Mouse (Mus musculus) cortical plate, adult 2 months (tissue): ENCODE measurements at regions not wholly inside any gene's neighbourhood (a gene's known extent, or its start where the extent isn't known, plus 50 kb on each side); places are given as distances from the start of the nearest gene placed in this dataset.
A peak's percentile ranks its signal among the peaks of the same experiment; 100 is the strongest.

Experiments
- H3K27ac ChIP-seq: fragments of 200-500 bp; 2 replicates; pipeline ENCODE4 v1.5.1; 2012; ENCODE audit warnings: low read length, control low read depth, inconsistent platforms; ENCODE audit not compliant: insufficient read depth
- H3K4me1 ChIP-seq: fragments of 200-500 bp; 2 replicates; pipeline ENCODE4 v1.6.1; 2011; ENCODE audit warnings: low read length; ENCODE audit not compliant: control insufficient read depth, insufficient read depth
- H3K4me3 ChIP-seq: fragments of 200-500 bp; 2 replicates; pipeline ENCODE4 v1.5.1; 2011; ENCODE audit warnings: mild to moderate bottlenecking, low read length, control low read depth; ENCODE audit not compliant: insufficient read depth
- CTCF ChIP-seq: fragments of 200-500 bp; IDR thresholded peaks from 2 replicates; pipeline ENCODE4 v1.5.1; 2011; ENCODE audit warnings: mild to moderate bottlenecking, control low read depth, low read length; ENCODE audit not compliant: insufficient read depth; ENCODE audit errors: extremely low read depth
- POLR2A ChIP-seq: fragments of 200-500 bp; IDR thresholded peaks from 2 replicates; pipeline ENCODE4 v1.6.1; 2011; ENCODE audit warnings: mild to moderate bottlenecking, low read length, control low read depth; ENCODE audit not compliant: insufficient read depth; ENCODE audit errors: extremely low read depth

GRCm38 (mm10) chr3:136450986-136451774, 125.3 kb upstream of the Bank1 start:
- Histone ChIP-seq H3K4me3 (no peak overlapping the region), H3K4me1 (peaks cover 4% of the 10 kb centered on the region), H3K27ac (peak overlapping the region; percentile 53; the same call in 1 of the 2 replicates)
- TF ChIP-seq CTCF (no peak), POLR2A (no peak)

DNA sequence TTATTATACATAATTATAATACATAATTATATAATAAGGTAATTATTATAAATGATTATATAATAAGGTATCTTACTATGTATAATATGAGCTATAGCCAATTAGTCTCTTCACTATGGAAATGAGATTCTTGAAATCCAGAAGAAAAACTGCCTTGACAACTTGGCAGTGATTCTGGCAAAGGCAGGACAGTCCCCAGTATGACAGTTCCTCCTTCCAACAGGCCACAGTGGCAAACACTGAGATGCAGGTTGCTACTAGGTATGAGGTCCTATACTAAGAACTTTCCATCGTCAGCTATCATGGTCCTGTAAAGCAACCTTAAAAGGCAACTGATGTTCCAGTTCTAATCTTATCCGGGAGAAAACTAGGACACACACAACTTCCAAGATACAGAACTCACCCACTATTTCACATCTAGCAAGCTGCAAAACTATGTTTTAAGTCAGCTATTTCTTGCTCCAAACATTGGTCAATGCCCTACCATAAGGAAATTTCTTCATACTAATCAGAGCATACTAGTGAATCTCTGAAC, 124.6 kb upstream of the Bank1 start:
- Histone ChIP-seq H3K4me3 (no peak overlapping the region), H3K27ac (no peak overlapping the region), H3K4me1 (peaks cover 4% of the 10 kb centered on the region)
- TF ChIP-seq POLR2A, result no peak

GRCm38 (mm10) chr3:136449364-136449763, 123.5 kb upstream of the Bank1 start:
- H3K27ac ChIP-seq, result no peak overlapping the region; the same call in 1 of the 2 replicates
- no peak for TF ChIP-seq CTCF
- no peak for TF ChIP-seq POLR2A
- H3K4me3 ChIP-seq, result no peak overlapping the region
- peaks cover 4% of the 10 kb centered on the region for H3K4me1 ChIP-seq

DNA sequence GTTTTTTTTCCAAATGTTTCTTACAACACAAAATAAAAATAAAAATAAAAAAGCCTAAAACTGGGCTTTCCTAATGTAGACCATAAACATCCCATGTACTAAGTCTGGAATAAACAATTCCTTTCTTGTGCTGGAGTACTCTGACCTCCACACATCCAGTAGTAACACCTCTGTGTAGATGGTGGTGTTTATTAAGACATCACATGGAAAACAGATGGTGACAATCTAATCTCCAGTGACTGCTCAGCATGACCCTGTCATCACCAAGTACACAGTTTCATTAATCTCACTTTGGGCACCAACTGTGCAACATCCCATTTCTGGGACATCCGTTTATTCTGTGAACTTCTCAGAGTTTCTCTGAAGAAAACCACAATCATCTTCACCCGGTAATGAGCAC, 118.7 kb upstream of the Bank1 start:
- Histone ChIP-seq H3K4me1 (no peaks in the 10 kb centered on the region), H3K27ac (no peak overlapping the region), H3K4me3 (no peak overlapping the region)
- TF ChIP-seq POLR2A, result no peak
- no peak for TF ChIP-seq CTCF

DNA sequence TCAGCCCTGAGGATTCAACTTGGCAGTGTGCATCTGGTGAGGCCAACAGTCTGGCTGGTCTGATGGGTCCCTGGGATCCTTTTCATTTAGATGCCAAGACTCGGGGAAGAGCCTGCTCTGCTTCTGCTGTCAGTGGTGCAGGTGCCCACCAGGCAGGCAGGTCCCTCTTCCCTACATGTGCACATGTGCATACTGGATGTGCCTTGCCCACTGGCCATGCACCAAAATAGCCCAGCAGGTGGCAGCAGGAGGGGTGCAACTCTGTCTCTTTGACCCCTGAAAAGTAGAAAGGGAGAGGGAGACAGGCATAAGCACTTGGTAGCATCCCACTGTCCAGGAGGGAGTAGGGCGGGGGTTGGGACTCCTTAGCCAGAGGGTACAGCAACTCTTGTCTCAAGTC, 116.2 kb upstream of the Bank1 start:
- no peaks in the 10 kb centered on the region for H3K4me1 ChIP-seq
- TF ChIP-seq CTCF (no peak), POLR2A (no peak)
- no peak overlapping the region for H3K4me3 ChIP-seq
- H3K27ac ChIP-seq, result no peak overlapping the region

DNA sequence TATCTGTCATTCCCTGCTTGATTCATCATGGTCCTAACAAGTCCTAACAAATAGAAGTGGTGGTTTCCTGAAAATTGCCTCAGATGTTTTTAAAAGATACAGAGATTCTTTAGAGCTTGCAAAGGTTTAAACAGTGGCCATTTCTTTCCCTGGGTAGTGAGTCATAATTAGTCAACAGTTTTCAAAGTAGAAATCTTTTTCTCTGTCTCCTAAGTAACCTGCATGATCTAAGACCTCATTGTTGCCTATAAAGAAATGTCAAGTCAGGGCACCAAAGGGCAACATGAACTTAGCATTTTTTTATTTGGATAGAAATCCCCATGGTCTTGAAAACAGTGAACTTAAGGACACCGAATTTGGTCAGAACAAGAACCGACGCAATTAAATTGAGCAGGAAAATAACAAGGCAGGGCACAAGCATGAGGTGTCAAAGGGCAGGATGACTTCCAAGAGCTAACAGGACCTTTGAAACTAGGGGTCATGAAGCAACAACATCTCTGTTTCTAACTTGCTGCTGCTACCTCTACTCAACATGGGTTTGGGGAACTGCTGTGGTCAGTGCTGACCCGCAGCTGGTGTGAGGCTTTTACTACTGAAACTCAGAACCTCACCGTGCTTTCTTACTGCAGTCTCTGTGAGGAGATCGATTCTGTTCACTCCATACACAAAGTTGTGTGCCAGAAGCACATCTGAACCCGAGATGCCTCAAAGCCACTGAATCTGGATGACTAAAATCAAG, 114.2 kb upstream of the Bank1 start:
- Histone ChIP-seq H3K27ac (no peak overlapping the region), H3K4me3 (no peak overlapping the region), H3K4me1 (no peaks in the 10 kb centered on the region)
- TF ChIP-seq CTCF, result no peak
- TF ChIP-seq POLR2A, result no peak

DNA sequence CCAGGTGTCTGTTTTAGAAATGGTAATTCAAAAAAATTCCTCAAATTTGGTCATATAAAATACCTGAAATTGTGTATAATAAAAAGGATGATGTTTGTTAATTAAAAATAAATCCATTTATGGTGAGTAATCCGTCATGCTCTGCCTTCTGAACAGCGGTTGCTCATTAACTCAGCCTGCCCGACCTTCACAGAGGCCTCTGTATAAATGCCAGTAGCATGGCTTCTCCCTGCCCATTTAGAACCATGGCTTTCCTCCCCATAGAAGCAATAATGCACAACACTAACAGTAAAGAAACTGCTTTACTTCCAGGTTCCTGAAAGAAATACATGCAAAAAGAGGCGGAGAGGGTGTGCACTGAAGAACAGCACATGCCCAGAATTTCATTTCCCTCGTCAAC, 113.5 kb upstream of the Bank1 start:
- no peaks in the 10 kb centered on the region for H3K4me1 ChIP-seq
- no peak overlapping the region for H3K27ac ChIP-seq
- no peak overlapping the region for H3K4me3 ChIP-seq
- no peak for TF ChIP-seq POLR2A
- no peak for TF ChIP-seq CTCF

DNA sequence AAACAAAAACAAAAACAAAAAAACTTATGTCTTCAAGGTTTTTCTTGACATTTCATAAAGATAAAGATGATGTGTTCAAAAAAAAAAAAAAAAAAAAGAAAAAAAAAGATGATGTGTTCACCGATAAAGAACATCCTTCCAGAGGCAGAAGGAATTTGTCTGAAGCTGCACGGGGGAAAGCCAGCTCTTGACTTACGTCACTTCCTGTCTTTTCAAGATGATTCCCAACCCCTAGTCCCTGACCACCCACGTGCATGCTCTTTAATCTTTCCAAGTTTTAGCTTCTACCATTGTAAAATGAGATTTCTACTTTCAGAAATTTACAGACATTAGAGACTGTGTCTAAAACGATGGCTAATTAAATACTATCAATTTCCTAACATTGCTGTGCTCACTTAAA, 108.5 kb upstream of the Bank1 start:
- Histone ChIP-seq H3K4me3 (no peak overlapping the region), H3K27ac (no peak overlapping the region), H3K4me1 (no peaks in the 10 kb centered on the region)
- TF ChIP-seq CTCF (no peak), POLR2A (no peak)

DNA sequence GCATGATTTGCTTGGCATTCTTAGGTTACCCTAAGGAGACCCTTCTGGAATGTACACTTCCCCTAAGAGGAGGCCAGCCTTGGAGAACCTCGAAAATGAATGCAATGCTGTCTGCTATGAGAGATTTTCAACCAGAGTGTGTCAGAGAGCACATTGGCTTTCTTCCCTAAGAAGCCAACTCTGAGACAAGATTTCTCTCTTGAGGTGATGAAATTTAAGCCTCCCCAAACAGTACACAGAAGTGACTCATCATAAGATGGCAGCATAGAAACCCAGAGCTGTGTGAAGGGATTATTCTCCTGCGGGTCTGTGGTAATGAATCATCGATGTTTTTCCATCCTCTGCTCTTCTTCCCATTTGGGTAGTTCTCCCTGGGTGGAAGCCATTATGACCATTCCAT, 106.2 kb upstream of the Bank1 start:
- no peak for TF ChIP-seq CTCF
- TF ChIP-seq POLR2A, result no peak
- Histone ChIP-seq H3K27ac (no peak overlapping the region), H3K4me1 (no peaks in the 10 kb centered on the region), H3K4me3 (no peak overlapping the region)

DNA sequence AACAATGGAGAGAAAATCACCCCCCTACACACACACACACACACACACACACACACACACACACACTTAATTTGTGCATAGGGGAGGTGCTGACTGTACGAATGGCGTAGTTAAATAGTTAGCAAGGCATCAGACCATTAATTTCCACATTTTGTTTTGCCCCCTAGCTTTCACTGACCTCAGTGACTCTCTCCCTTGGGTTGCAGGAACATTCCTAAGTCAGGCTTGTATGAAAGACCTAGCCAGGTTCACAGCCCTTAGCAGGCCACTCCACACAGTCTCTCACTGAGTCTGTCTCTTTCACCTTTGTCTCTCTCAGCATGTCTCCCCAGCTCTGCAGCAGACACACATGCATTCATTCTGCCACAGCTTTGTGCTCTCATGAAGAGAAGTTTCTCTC, 101.6 kb upstream of the Bank1 start:
- H3K4me3 ChIP-seq, result no peak overlapping the region
- no peaks in the 10 kb centered on the region for H3K4me1 ChIP-seq
- no peak for TF ChIP-seq CTCF
- no peak for TF ChIP-seq POLR2A
- no peak overlapping the region for H3K27ac ChIP-seq
